Mouse (Mus musculus): ENCODE data around the gene Tcf12.

GRCm38 (mm10) chr9:72158392-72158791 is 46.7 kb upstream of the Tcf12 start:
- no peak for TF ChIP-seq CTCF (IDR thresholded peaks at IDR 0.05; ENCODE audit: low read depth, low read length)
- TF ChIP-seq GATA1 (IDR thresholded peaks at IDR 0.05; ENCODE audit: borderline replicate concordance, low read length), result no peak
